Mouse (Mus musculus): ENCODE measurements around the gene Cnn3. TPM values are rescaled to one million over a fixed set of nuclear protein-coding genes. Genes with fewer than 3 reads are reported as not detected.

Cnn3 gene
- total and polyA plus RNA-seq, 2 experiments, result 92.4 to 146 TPM

GRCm38 (mm10) chr3:121426621-121427519, 573 bp downstream of the Cnn3 start:
- WGBS, result under 1% methylated on average over 80 of the region's 93 CpGs
- DNase-seq (ENCODE audit: extremely low read depth, low read depth, low spot score), result no peak
- peak overlapping the region; percentile 96 for H3K4me3 ChIP-seq (ENCODE audit: insufficient read depth, low read depth, low read length)
- H3K36me3 ChIP-seq (ENCODE audit: control insufficient read depth, insufficient read depth, low read length), result no peaks in the 10 kb centered on the region
- peak overlapping the region; percentile 96 for H3K27ac ChIP-seq (replicated peaks; ENCODE audit: insufficient read depth, low read depth, low read length)
- peak overlapping the region; percentile 97 for H3K9ac ChIP-seq (ENCODE audit: low read depth, low read length)
- peaks cover 34% of the 10 kb centered on the region; the same call in 1 of the 2 replicates for H3K79me2 ChIP-seq (ENCODE audit: control insufficient read depth, insufficient read depth, low read length)
- TF ChIP-seq POLR2A (IDR thresholded peaks at IDR 0.05; ENCODE audit: extremely low read depth, insufficient read depth, low read length), result no peak
- peak; percentile 69 for TF ChIP-seq CTCF (IDR thresholded peaks at IDR 0.05; ENCODE audit: low read depth, low read length)
- no peaks in the 10 kb centered on the region for H3K27me3 ChIP-seq (ENCODE audit: control insufficient read depth, insufficient read depth, low read length)
- peaks cover 11% of the 10 kb centered on the region for H3K4me1 ChIP-seq (ENCODE audit: control insufficient read depth, insufficient read depth, low read length)

DNA sequence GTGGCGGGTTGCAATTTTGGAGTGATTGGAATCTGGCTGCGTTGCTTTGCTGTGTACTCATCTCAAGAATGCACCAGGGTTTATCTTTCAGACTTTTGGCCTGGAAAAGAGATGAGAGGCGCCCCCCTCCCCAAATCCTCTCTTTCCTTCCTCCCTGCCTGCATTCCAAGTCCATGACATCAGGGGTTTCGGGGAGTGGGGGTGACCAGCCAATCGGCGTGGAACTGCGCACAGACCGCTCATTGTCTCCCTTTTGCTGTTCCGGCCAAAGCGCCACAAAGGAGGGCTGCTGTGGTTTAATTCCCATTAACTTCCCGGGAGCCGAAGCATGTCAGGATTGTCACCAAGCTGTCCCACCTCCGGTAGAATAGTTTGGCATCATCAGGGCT, 1.2 kb downstream of the Cnn3 start:
- H3K4me1 ChIP-seq (ENCODE audit: control insufficient read depth, insufficient read depth, low read length), result peaks cover 14% of the 10 kb centered on the region
- WGBS, result 2% methylated on average over 13 of the region's 13 CpGs

DNA sequence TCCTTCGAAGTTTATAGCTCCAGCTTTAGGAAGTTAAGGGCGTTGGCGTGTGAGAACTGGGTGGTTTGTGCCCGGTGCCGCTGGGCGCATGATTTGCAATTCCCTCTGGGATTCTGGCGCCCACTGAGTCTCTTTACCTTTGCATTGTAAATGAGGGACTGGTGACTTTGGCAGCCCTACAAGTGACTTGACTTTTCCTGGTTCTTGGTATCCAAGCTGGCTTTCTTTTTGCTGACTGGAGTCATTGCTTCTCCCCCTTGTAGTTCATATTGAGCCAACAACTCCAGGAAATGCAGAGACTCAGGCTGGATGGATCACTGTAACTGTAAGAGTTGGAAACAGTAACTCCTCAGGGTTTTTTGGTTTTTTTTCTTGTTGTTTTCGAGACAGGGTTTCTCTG, 1.9 kb downstream of the Cnn3 start:
- peak overlapping the region; percentile 96 for H3K4me3 ChIP-seq (ENCODE audit: insufficient read depth, low read depth, low read length)
- H3K27ac ChIP-seq (replicated peaks; ENCODE audit: insufficient read depth, low read depth, low read length), result peak overlapping the region; percentile 60
- DNase-seq (ENCODE audit: extremely low read depth, low read depth, low spot score), result peak; percentile 54
- H3K4me1 ChIP-seq (ENCODE audit: control insufficient read depth, insufficient read depth, low read length), result peaks cover 14% of the 10 kb centered on the region
- H3K27me3 ChIP-seq (ENCODE audit: control insufficient read depth, insufficient read depth, low read length), result no peaks in the 10 kb centered on the region
- TF ChIP-seq CTCF (IDR thresholded peaks at IDR 0.05; ENCODE audit: low read depth, low read length) (no peak), POLR2A (IDR thresholded peaks at IDR 0.05; ENCODE audit: extremely low read depth, insufficient read depth, low read length) (no peak)
- no peaks in the 10 kb centered on the region for H3K36me3 ChIP-seq (ENCODE audit: control insufficient read depth, insufficient read depth, low read length)
- whole genome bisulfite sequencing, result 4% methylated on average over 8 of the region's 8 CpGs
- peak overlapping the region; percentile 67 for H3K9ac ChIP-seq (ENCODE audit: low read depth, low read length)
- H3K79me2 ChIP-seq (ENCODE audit: control insufficient read depth, insufficient read depth, low read length), result peaks cover 45% of the 10 kb centered on the region; the same call in 1 of the 2 replicates

More for the DNA sequence above, 1.2 kb downstream of the Cnn3 start:
- peaks cover 40% of the 10 kb centered on the region; the same call in 1 of the 2 replicates for H3K79me2 ChIP-seq (ENCODE audit: control insufficient read depth, insufficient read depth, low read length)
- H3K27me3 ChIP-seq (ENCODE audit: control insufficient read depth, insufficient read depth, low read length), result no peaks in the 10 kb centered on the region
- peak; percentile 37 for DNase-seq (ENCODE audit: extremely low read depth, low read depth, low spot score)
- H3K36me3 ChIP-seq (ENCODE audit: control insufficient read depth, insufficient read depth, low read length), result no peaks in the 10 kb centered on the region
- peak overlapping the region; percentile 96 for H3K27ac ChIP-seq (replicated peaks; ENCODE audit: insufficient read depth, low read depth, low read length)
- H3K4me3 ChIP-seq (ENCODE audit: insufficient read depth, low read depth, low read length), result peak overlapping the region; percentile 96
- TF ChIP-seq CTCF (IDR thresholded peaks at IDR 0.05; ENCODE audit: low read depth, low read length), result no peak
- TF ChIP-seq POLR2A (IDR thresholded peaks at IDR 0.05; ENCODE audit: extremely low read depth, insufficient read depth, low read length), result no peak
- H3K9ac ChIP-seq (ENCODE audit: low read depth, low read length), result peak overlapping the region; percentile 97

DNA sequence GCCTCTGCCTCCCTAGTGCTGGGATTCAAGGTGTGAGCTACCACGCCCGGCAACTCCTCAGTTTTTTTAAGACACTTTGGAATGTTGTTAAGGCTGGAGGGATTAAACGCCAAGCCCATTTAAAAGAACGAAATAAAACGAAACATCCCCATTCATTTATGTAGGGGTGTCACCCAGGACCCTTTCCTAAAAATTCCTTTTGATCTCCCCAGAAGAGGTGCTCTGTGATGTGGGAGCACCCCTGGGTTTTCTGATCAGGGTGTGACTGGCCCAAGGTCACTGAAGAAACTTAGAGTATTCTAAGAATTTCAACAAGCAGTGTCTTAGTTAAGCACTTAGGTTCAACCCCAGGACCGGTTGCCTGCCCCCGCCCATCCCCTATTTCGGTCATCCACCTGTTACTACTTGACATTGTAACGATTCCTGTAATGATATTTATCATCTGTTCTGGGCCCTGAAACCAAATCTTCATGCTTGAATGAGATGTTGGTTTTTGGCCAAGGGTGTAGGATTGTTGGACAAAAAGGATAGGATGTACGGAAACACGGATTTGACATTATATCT, 2.5 kb downstream of the Cnn3 start:
- TF ChIP-seq CTCF (IDR thresholded peaks at IDR 0.05; ENCODE audit: low read depth, low read length) (no peak), POLR2A (IDR thresholded peaks at IDR 0.05; ENCODE audit: extremely low read depth, insufficient read depth, low read length) (no peak)
- WGBS, result 50% methylated on average over 11 of the region's 11 CpGs
- H3K79me2 ChIP-seq (ENCODE audit: control insufficient read depth, insufficient read depth, low read length), result peaks cover 49% of the 10 kb centered on the region; the same call in 1 of the 2 replicates
- H3K27ac ChIP-seq (replicated peaks; ENCODE audit: insufficient read depth, low read depth, low read length), result peak overlapping the region; percentile 60; the same call in 1 of the 2 replicates
- no peak for DNase-seq (ENCODE audit: extremely low read depth, low read depth, low spot score)
- no peaks in the 10 kb centered on the region for H3K36me3 ChIP-seq (ENCODE audit: control insufficient read depth, insufficient read depth, low read length)
- H3K9ac ChIP-seq (ENCODE audit: low read depth, low read length), result no peak overlapping the region
- H3K4me3 ChIP-seq (ENCODE audit: insufficient read depth, low read depth, low read length), result no peak overlapping the region; the same call in 1 of the 2 replicates
- H3K4me1 ChIP-seq (ENCODE audit: control insufficient read depth, insufficient read depth, low read length), result peaks cover 18% of the 10 kb centered on the region
- H3K27me3 ChIP-seq (ENCODE audit: control insufficient read depth, insufficient read depth, low read length), result no peaks in the 10 kb centered on the region

- Histone ChIP-seq H3K79me2 (ENCODE audit: control insufficient read depth, insufficient read depth, low read length) (peaks cover 54% of the 10 kb centered on the region; the same call in 1 of the 2 replicates), H3K36me3 (ENCODE audit: control insufficient read depth, insufficient read depth, low read length) (no peaks in the 10 kb centered on the region), H3K9ac (ENCODE audit: low read depth, low read length) (no peak overlapping the region), H3K4me3 (ENCODE audit: insufficient read depth, low read depth, low read length) (no peak overlapping the region), H3K27me3 (ENCODE audit: control insufficient read depth, insufficient read depth, low read length) (no peaks in the 10 kb centered on the region), H3K4me1 (ENCODE audit: control insufficient read depth, insufficient read depth, low read length) (peaks cover 24% of the 10 kb centered on the region), H3K27ac (replicated peaks; ENCODE audit: insufficient read depth, low read depth, low read length) (no peak overlapping the region)
- no peak for DNase-seq (ENCODE audit: extremely low read depth, low read depth, low spot score)
- 62% methylated on average over 3 of the region's 3 CpGs for WGBS
- TF ChIP-seq CTCF (IDR thresholded peaks at IDR 0.05; ENCODE audit: low read depth, low read length) (no peak), POLR2A (IDR thresholded peaks at IDR 0.05; ENCODE audit: extremely low read depth, insufficient read depth, low read length) (no peak)
Measured at GRCm38 (mm10) chr3:121429469-121429868, 3.2 kb downstream of the Cnn3 start.

Data from liver, adult 2 months (tissue).